Mouse (Mus musculus): ENCODE measurements around the gene Akap8. TPM values are rescaled to one million over a fixed set of nuclear protein-coding genes. Genes with fewer than 3 reads are reported as not detected.

The Akap8 gene
- polyA plus RNA-seq, 1 experiment from 2014 or later, result 143 TPM

Other genes starting within 250 kb of the Akap8 start
- 21.4 and 24.4 TPM in 2 replicates for gene Notch3, start 154.4 kb downstream of the Akap8 start, polyA plus RNA-seq (2016; fragmentation: Nextera tagmentation; extraction: Ambion mirVana)
- gene Ephx3, start 131.7 kb downstream of the Akap8 start, polyA plus RNA-seq (2016; fragmentation: Nextera tagmentation; extraction: Ambion mirVana), result 0.15 TPM in 1 of 2 replicates, not detected in the other
- 103 and 112 TPM in 2 replicates for gene Brd4, start 36.5 kb downstream of the Akap8 start, polyA plus RNA-seq (2016; fragmentation: Nextera tagmentation; extraction: Ambion mirVana)
- gene Akap8l, start 29.4 kb upstream of the Akap8 start, polyA plus RNA-seq (2016; fragmentation: Nextera tagmentation; extraction: Ambion mirVana), result 110 TPM in 2 replicates
- gene Wiz, start 68.2 kb upstream of the Akap8 start, polyA plus RNA-seq (2016; fragmentation: Nextera tagmentation; extraction: Ambion mirVana), result 40.3 and 44.3 TPM in 2 replicates
- 0.41 and 0.77 TPM in 2 replicates for gene Rasal3, start 82.3 kb upstream of the Akap8 start, polyA plus RNA-seq (2016; fragmentation: Nextera tagmentation; extraction: Ambion mirVana)
- not detected in 2 replicates for gene Pglyrp2, start 102.9 kb upstream of the Akap8 start, polyA plus RNA-seq (2016; fragmentation: Nextera tagmentation; extraction: Ambion mirVana)
- 0.22 and 0.32 TPM in 2 replicates for gene Cyp4f39, start 131.5 kb upstream of the Akap8 start, polyA plus RNA-seq (2016; fragmentation: Nextera tagmentation; extraction: Ambion mirVana)
- gene Cyp4f17, start 184.8 kb upstream of the Akap8 start, polyA plus RNA-seq (2016; fragmentation: Nextera tagmentation; extraction: Ambion mirVana), result 6.5 and 6.8 TPM in 2 replicates
- 19.3 and 19.7 TPM in 2 replicates for gene Cyp4f16, start 215.3 kb upstream of the Akap8 start, polyA plus RNA-seq (2016; fragmentation: Nextera tagmentation; extraction: Ambion mirVana)